Mouse (Mus musculus): ENCODE measurements around the gene Lrrc20. TPM values are rescaled to one million over a fixed set of nuclear protein-coding genes. Genes with fewer than 3 reads are reported as not detected.
"Not testable (repeated sequence)": the region's sequence is repeated elsewhere in the genome, so short reads cannot be mapped to it uniquely, and the experiment has no call there.

The Lrrc20 gene
- polyA plus RNA-seq, 1 experiment from 2014 or later, result 17.8 TPM

DNA sequence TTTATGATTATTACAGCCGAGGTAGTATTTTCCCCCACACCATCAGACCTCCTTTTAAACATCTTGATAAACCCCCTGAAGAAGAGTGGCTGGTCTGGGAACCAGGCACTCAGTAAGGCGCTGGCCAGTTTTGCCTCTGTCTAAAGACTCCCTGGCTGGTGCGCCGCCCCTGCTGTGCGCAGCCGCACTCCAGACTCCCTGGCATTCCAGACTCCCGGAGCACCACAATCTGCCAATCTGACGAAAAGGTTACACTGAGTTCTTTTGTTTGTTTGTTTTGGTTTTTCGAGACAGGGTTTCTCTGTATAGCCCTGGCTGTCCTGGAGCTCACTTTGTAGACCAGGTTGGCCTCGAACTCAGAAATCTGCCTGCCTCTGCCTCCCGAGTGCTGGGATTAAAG, 129.8 kb downstream of the Lrrc20 start:
- H3K36me3 ChIP-seq; H3K27ac ChIP-seq (replicated peaks); H3K4me2 ChIP-seq; H3K9me3 ChIP-seq; H3K9ac ChIP-seq; H3K27me3 ChIP-seq; H3K4me1 ChIP-seq (replicated peaks); ATAC-seq (ENCODE audit: low FRiP score, low read depth); H3K4me3 ChIP-seq: not testable (repeated sequence)
- WGBS, result 66% methylated on average over 11 of the region's 11 CpGs

DNA sequence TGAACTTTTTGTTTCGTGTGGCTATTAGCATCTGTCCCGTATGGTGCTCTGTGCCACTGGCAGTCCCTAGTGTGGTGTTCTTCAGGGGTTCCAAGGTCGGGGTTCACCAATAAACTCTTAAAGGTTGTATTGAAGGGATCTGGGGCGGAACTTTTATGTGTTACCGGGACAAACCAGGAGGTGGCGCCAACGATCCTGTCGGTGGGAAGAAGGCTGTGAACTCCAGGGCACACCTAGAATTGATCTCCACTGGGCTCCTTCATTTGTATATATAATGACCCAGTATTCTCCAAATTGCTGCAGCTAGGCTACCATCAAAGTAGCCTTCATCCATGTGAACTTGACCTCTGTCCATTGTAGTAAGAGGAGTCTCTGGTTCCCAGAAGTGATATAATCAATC, 130.2 kb downstream of the Lrrc20 start:
- ATAC-seq (ENCODE audit: low FRiP score, low read depth), result no peak
- Histone ChIP-seq H3K27me3 (0 out of 2 replicates have a peak, but pooled peaks cover 5% of the 10 kb centered on the region), H3K4me3 (no peak overlapping the region), H3K4me2 (no peak overlapping the region), H3K9ac (no peak overlapping the region), H3K4me1 (replicated peaks) (no peaks in the 10 kb centered on the region; the same call in 1 of the 2 replicates), H3K36me3 (no peaks in the 10 kb centered on the region), H3K27ac (replicated peaks) (no peak overlapping the region), H3K9me3 (no peaks in the 10 kb centered on the region)
- 15% methylated on average over 8 of the region's 8 CpGs for WGBS

DNA sequence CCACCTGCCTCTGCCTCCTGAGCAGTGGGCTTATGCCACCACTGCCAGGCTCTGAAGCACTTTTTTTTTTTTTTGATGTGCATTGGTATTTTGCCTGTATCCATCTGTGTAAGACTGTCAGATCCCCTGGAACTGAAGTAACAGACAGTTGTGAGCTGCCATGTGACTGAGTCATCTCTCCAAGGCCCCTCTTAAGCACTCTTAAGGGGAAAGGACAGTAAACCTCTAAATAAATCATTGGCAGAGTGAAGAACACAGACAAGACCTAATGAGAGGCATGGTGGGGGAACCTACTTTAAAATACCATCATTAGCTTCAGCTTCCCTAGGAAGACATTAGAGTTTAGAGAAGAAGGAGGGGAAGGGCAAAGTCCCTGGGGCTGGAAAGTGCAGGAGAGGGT, 132.6 kb downstream of the Lrrc20 start:
- Histone ChIP-seq H3K9ac (no peak overlapping the region), H3K4me1 (replicated peaks) (no peaks in the 10 kb centered on the region), H3K36me3 (no peaks in the 10 kb centered on the region), H3K4me2 (no peak overlapping the region), H3K4me3 (no peak overlapping the region), H3K27ac (replicated peaks) (no peak overlapping the region), H3K27me3 (0 out of 2 replicates have a peak, but pooled peaks cover 5% of the 10 kb centered on the region), H3K9me3 (no peaks in the 10 kb centered on the region)
- no peak for ATAC-seq (ENCODE audit: low FRiP score, low read depth)

- no peaks in the 10 kb centered on the region for H3K4me1 ChIP-seq (replicated peaks)
- no peak overlapping the region for H3K4me3 ChIP-seq
- no peak overlapping the region for H3K4me2 ChIP-seq
- no peaks in the 10 kb centered on the region for H3K9me3 ChIP-seq
- 69% methylated on average over 8 of the region's 8 CpGs for WGBS
- H3K9ac ChIP-seq, result no peak overlapping the region
- no peaks in the 10 kb centered on the region for H3K36me3 ChIP-seq
- ATAC-seq (ENCODE audit: low FRiP score, low read depth), result no peak
- no peak overlapping the region for H3K27ac ChIP-seq (replicated peaks)
- no peaks in the 10 kb centered on the region for H3K27me3 ChIP-seq
Measured at GRCm38 (mm10) chr10:61610650-61611235, 135.1 kb downstream of the Lrrc20 start.

- no peaks in the 10 kb centered on the region for H3K36me3 ChIP-seq
- H3K27ac ChIP-seq (replicated peaks), result no peak overlapping the region
- no peak overlapping the region for H3K9ac ChIP-seq
- WGBS, result 89% methylated on average over 7 of the region's 7 CpGs
- ATAC-seq (ENCODE audit: low FRiP score, low read depth), result no peak
- no peaks in the 10 kb centered on the region for H3K9me3 ChIP-seq
- H3K4me3 ChIP-seq, result no peak overlapping the region
- no peaks in the 10 kb centered on the region for H3K27me3 ChIP-seq
- no peak overlapping the region for H3K4me2 ChIP-seq
- H3K4me1 ChIP-seq (replicated peaks), result no peaks in the 10 kb centered on the region
Measured at GRCm38 (mm10) chr10:61614311-61614710, 138.7 kb downstream of the Lrrc20 start.

- H3K36me3 ChIP-seq, result no peaks in the 10 kb centered on the region
- H3K27ac ChIP-seq (replicated peaks), result no peak overlapping the region
- ATAC-seq (ENCODE audit: low FRiP score, low read depth), result no peak
- H3K4me3 ChIP-seq, result no peak overlapping the region
- H3K4me2 ChIP-seq, result no peak overlapping the region
- no peaks in the 10 kb centered on the region for H3K4me1 ChIP-seq (replicated peaks)
- no peak overlapping the region for H3K9ac ChIP-seq
- WGBS, result 90% methylated on average over 2 of the region's 2 CpGs
- H3K9me3 ChIP-seq, result no peaks in the 10 kb centered on the region
- no peaks in the 10 kb centered on the region for H3K27me3 ChIP-seq
Measured at GRCm38 (mm10) chr10:61618528-61618927, 142.9 kb downstream of the Lrrc20 start.

DNA sequence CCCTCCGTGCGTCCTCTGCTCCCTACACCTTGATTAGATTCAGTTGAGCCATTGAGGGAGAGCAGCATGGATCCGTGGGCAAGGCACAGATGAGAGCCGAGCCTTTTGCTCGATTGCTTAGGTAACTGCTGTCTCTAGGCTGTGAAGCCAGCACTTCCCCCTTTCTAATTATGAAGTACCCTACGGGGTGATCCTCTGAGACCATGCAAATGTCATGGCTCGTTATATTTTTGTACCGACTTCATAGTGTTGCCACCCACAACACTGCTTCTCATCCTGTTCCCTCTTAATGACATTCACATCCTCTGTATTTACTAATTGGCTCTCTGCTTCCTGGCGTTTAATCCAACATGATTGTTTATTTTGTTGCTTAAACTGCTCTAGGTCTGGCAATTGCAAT, 146.1 kb downstream of the Lrrc20 start:
- H3K9ac ChIP-seq, result no peak overlapping the region
- no peak for ATAC-seq (ENCODE audit: low FRiP score, low read depth)
- no peaks in the 10 kb centered on the region for H3K36me3 ChIP-seq
- no peak overlapping the region for H3K27ac ChIP-seq (replicated peaks)
- no peak overlapping the region for H3K4me2 ChIP-seq
- peaks cover 10% of the 10 kb centered on the region; the same call in 1 of the 2 replicates for H3K27me3 ChIP-seq
- WGBS, result 46% methylated on average over 9 of the region's 9 CpGs
- H3K4me3 ChIP-seq, result no peak overlapping the region
- H3K4me1 ChIP-seq (replicated peaks), result peaks cover 11% of the 10 kb centered on the region
- no peaks in the 10 kb centered on the region for H3K9me3 ChIP-seq

DNA sequence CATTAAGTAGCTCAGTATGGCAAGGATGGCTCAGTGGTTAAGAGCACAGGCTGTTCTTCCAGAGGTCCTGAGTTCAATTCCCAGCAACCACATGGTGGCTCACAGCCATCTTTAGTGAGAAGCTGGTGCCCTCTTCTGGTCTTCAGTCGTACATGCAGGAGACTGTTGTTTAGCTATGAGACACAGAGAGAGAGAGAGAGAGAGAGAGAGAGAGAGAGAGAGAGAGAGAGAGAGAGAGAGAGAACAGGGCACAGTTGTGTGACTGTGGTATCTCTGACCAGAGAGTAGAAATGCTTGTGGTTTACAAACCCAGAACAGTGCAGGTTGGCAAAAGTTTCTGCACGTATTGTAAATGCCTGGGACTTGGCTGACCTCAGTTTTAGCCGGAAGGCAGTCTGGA, 148.3 kb downstream of the Lrrc20 start:
- peaks cover 13% of the 10 kb centered on the region; the same call in 1 of the 2 replicates for H3K27me3 ChIP-seq
- peaks cover 11% of the 10 kb centered on the region for H3K4me1 ChIP-seq (replicated peaks)
- 67% methylated on average over 3 of the region's 3 CpGs for WGBS
- not testable (repeated sequence) for ATAC-seq (ENCODE audit: low FRiP score, low read depth); H3K4me3 ChIP-seq; H3K4me2 ChIP-seq; H3K9ac ChIP-seq; H3K36me3 ChIP-seq; H3K9me3 ChIP-seq; H3K27ac ChIP-seq (replicated peaks)

DNA sequence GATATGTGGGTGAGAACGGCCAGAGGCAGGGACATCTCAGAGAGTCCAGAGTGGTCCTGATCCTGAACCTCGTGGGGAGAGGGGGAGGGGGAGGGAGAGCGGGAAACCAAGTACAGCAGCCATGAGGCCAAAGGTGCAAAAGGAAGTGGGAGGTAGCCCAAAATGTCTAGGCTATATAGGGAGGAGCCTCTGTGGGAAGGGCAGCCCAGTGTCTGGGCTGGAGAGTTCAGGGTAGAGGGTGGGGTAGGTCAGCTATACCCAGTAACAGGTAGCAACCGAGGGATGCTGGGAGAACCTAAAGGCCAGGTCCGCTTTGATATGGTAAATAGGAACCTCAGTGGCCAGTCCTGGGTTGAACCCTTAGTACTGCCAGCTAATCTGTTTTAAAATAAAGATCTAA, 149.2 kb downstream of the Lrrc20 start:
- Histone ChIP-seq H3K4me1 (replicated peaks) (peaks cover 11% of the 10 kb centered on the region), H3K4me2 (peak overlapping the region; percentile 72), H3K4me3 (peak overlapping the region; percentile 39), H3K9ac (no peak overlapping the region), H3K27ac (replicated peaks) (no peak overlapping the region), H3K27me3 (peaks cover 13% of the 10 kb centered on the region; the same call in 1 of the 2 replicates), H3K9me3 (no peaks in the 10 kb centered on the region), H3K36me3 (no peaks in the 10 kb centered on the region)
- ATAC-seq (ENCODE audit: low FRiP score, low read depth), result no peak
- WGBS, result 25% methylated on average over 4 of the region's 5 CpGs

- H3K9me3 ChIP-seq, result no peaks in the 10 kb centered on the region
- H3K4me2 ChIP-seq, result peak overlapping the region; percentile 72
- peaks cover 13% of the 10 kb centered on the region; the same call in 1 of the 2 replicates for H3K27me3 ChIP-seq
- no peaks in the 10 kb centered on the region for H3K36me3 ChIP-seq
- no peak overlapping the region; the same call in 1 of the 2 replicates for H3K27ac ChIP-seq (replicated peaks)
- peak; percentile 84 for ATAC-seq (ENCODE audit: low FRiP score, low read depth)
- peak overlapping the region; percentile 39 for H3K9ac ChIP-seq
- WGBS, result 2% methylated on average over 74 of the region's 74 CpGs
- H3K4me3 ChIP-seq, result peak overlapping the region; percentile 39
- peaks cover 11% of the 10 kb centered on the region for H3K4me1 ChIP-seq (replicated peaks)
Measured at GRCm38 (mm10) chr10:61625381-61626257, 150.0 kb downstream of the Lrrc20 start.

DNA sequence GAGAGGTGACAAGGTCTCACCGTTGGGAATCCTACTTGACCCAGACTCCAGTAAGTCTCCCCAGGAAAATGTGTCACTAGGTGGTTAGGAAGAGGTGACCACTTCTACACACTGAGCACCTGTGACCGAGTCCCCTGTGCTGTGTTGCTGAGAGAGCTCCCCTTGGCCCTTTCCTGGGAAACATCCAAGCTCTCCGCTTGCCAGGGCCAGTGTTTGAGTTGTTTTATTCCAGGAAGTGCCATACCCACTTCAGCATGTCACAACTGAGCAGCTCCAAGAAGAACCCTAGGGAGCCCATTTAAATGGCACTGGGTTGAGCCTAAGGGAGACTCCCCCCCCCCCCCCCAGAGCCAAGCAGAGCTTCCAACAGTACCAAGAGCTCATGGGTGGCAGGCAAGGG, 150.9 kb downstream of the Lrrc20 start:
- Histone ChIP-seq H3K4me2 (no peak overlapping the region), H3K9ac (no peak overlapping the region), H3K4me1 (replicated peaks) (peaks cover 11% of the 10 kb centered on the region), H3K9me3 (no peaks in the 10 kb centered on the region), H3K4me3 (no peak overlapping the region), H3K27me3 (peaks cover 13% of the 10 kb centered on the region; the same call in 1 of the 2 replicates), H3K27ac (replicated peaks) (no peak overlapping the region), H3K36me3 (no peaks in the 10 kb centered on the region)
- 78% methylated on average over 3 of the region's 3 CpGs for WGBS
- no peak for ATAC-seq (ENCODE audit: low FRiP score, low read depth)

GRCm38 (mm10) chr10:61627195-61627937, 151.8 kb downstream of the Lrrc20 start:
- ATAC-seq (ENCODE audit: low FRiP score, low read depth), result no peak
- no peak overlapping the region for H3K27ac ChIP-seq (replicated peaks)
- no peak overlapping the region for H3K4me3 ChIP-seq
- H3K9ac ChIP-seq, result no peak overlapping the region
- no peaks in the 10 kb centered on the region for H3K9me3 ChIP-seq
- no peak overlapping the region for H3K4me2 ChIP-seq
- 69% methylated on average over 15 of the region's 15 CpGs for WGBS
- H3K27me3 ChIP-seq, result peaks cover 13% of the 10 kb centered on the region; the same call in 1 of the 2 replicates
- H3K36me3 ChIP-seq, result no peaks in the 10 kb centered on the region
- peaks cover 11% of the 10 kb centered on the region for H3K4me1 ChIP-seq (replicated peaks)
